Mouse (Mus musculus) neural tube, embryonic 12.5 days (tissue): ENCODE results near the gene Tom1. TPM values are rescaled to one million over a fixed set of nuclear protein-coding genes. Genes with fewer than 3 reads are reported as not detected.

Experiments used
- ATAC-seq: fragments of 200-750 bp; cut with Nextera tagmentation; 2 replicates; pipeline ENCODE4 v1.8.0; 2017; ENCODE audit warnings: low read depth, mild to moderate bottlenecking, moderate TSS enrichment, moderate library complexity; ENCODE audit not compliant: low FRiP score
- H3K27ac ChIP-seq: fragments of 300-500 bp; sonication (generic); 2 replicates; pipeline ENCODE4 v1.5.1; 2016
- H3K27me3 ChIP-seq: fragments of 300-500 bp; sonication (generic); replicated peaks from 2 replicates; pipeline ENCODE4 v1.6.1; 2016; ENCODE audit warnings: mild to moderate bottlenecking
- H3K36me3 ChIP-seq: fragments of 300-500 bp; sonication (generic); 2 replicates; pipeline ENCODE4 v1.6.1; 2016; ENCODE audit warnings: mild to moderate bottlenecking
- H3K4me1 ChIP-seq: fragments of 300-500 bp; sonication (generic); 2 replicates; pipeline ENCODE4 v1.6.1; 2016
- H3K4me2 ChIP-seq: fragments of 300-500 bp; sonication (generic); replicated peaks from 2 replicates; pipeline ENCODE4 v1.6.1; 2016; ENCODE audit warnings: mild to moderate bottlenecking
- H3K4me3 ChIP-seq: fragments of 300-500 bp; sonication (generic); 2 replicates; pipeline ENCODE4 v1.5.1; 2016
- H3K9ac ChIP-seq: fragments of 300-500 bp; sonication (generic); 2 replicates; pipeline ENCODE4 v1.6.1; 2016; ENCODE audit warnings: mild to moderate bottlenecking
- H3K9me3 ChIP-seq: fragments of 300-500 bp; sonication (generic); 2 replicates; pipeline ENCODE4 v1.6.1; 2016; ENCODE audit warnings: mild to moderate bottlenecking
- WGBS: fragments of 180-500 bp; shearing (Covaris S2); methylation state at CpG from one replicate; pipeline ENCODE4 v1.1.7; 2016; 5-methylcytosine and 5-hydroxymethylcytosine counted together
- polyA plus RNA-seq: library from polyadenylated mRNA; unstranded; fragments of >200 nt; fragmentation: Nextera tagmentation; extraction: Ambion mirVana; gene quantifications from 2 replicates; pipeline ENCODE4 v1.2.1, GENCODE M21; 2016

Tom1 gene
- 32.1 and 32.7 TPM in 2 replicates for polyA plus RNA-seq

- H3K4me3 ChIP-seq = peak within 1 kb of the TSS; percentile 58
- H3K9me3 ChIP-seq = no peaks in the 10 kb centered on the region
Measured at GRCm38 (mm10) chr8:75033511-75034243, at the start of gene Tom1. TSS of gene Tom1 (plus strand) at chr8:75033705.

DNA sequence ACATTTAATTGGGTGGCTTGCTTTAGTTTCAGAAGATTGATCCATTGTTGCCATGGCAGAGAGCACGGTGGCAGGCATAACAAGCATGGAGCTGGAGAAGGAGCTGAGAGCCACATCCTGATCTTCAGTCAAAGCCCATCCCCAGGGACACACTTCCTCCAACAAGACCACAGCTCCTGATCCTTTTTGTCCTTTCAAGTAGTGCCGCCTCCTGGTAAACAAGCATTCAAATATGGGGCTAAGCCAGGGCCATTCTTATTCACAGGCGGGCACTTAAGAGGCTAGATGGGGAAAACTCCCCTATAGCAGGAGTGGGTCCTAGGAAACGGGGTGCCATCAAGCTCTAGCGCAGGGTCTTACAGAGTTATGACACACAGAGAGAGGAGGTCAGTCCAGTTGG lies 46.1 kb upstream of the Tom1 start:
- 84% methylated on average over 5 of the region's 5 CpGs for WGBS
- H3K27me3 ChIP-seq = peaks cover 4% of the 10 kb centered on the region; the same call in 1 of the 2 replicates
- no peak for ATAC-seq

More at GRCm38 (mm10) chr8:75033511-75034243, at the start of gene Tom1:
- Histone ChIP-seq H3K27me3 (no peaks in the 10 kb centered on the region), H3K4me1 (peaks cover 4% of the 10 kb centered on the region; the same call in 1 of the 2 replicates), H3K9ac (peak within 1 kb of the TSS; percentile 42), H3K36me3 (peaks cover 12% of the 10 kb centered on the region), H3K27ac (no peak within 1 kb of the TSS), H3K4me2 (peak within 1 kb of the TSS; percentile 74)
- WGBS = under 1% methylated on average over 62 of the region's 62 CpGs
- ATAC-seq = peak; percentile 99

DNA sequence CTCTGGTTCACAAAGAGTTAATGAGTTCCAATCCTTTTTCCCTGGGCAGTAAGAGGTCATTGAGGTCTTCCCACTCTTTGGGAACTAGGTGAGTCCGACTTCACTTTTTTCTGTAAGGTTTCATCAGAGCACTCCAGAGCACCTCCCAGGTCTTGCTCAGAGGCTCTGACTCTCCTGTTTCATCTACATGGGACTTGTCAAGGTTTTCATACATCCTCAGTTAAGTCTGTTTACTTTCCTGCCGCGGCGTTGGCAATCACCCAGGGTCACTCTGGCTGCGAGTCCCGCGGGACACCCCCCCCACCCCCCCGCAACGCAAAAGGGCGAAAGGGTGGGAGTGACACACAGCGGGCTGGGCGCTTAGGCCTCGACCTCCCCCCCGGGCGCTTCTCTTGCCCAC lies 43.5 kb upstream of the Tom1 start:
- WGBS = 20% methylated on average over 15 of the region's 15 CpGs
- Histone ChIP-seq H3K9me3 (no peaks in the 10 kb centered on the region), H3K4me2 (no peak overlapping the region), H3K4me1 (peaks cover 4% of the 10 kb centered on the region; the same call in 1 of the 2 replicates), H3K9ac (no peak overlapping the region), H3K36me3 (no peaks in the 10 kb centered on the region), H3K4me3 (no peak overlapping the region), H3K27me3 (peaks cover 4% of the 10 kb centered on the region; the same call in 1 of the 2 replicates), H3K27ac (no peak overlapping the region)
- ATAC-seq = no peak

More for the DNA sequence above, 46.1 kb upstream of the Tom1 start:
- Histone ChIP-seq H3K9me3 (no peaks in the 10 kb centered on the region), H3K36me3 (no peaks in the 10 kb centered on the region), H3K4me3 (no peak overlapping the region), H3K4me2 (no peak overlapping the region), H3K4me1 (no peaks in the 10 kb centered on the region), H3K27ac (no peak overlapping the region), H3K9ac (no peak overlapping the region)

- Histone ChIP-seq H3K4me2 (peak within 1 kb of the TSS; percentile 61), H3K4me1 (peaks cover 4% of the 10 kb centered on the region; the same call in 1 of the 2 replicates), H3K9me3 (no peaks in the 10 kb centered on the region), H3K36me3 (no peaks in the 10 kb centered on the region), H3K4me3 (peak within 1 kb of the TSS; percentile 95), H3K27me3 (peaks cover 4% of the 10 kb centered on the region; the same call in 1 of the 2 replicates), H3K27ac (peak within 1 kb of the TSS; percentile 88), H3K9ac (peak within 1 kb of the TSS; percentile 98)
- WGBS = 12% methylated on average over 8 of the region's 8 CpGs
- 0 out of 2 replicates have a peak, but pooled peaks have one; percentile 6 for ATAC-seq
Measured at GRCm38 (mm10) chr8:74993081-74993474, 40.4 kb upstream of the Tom1 start, which contains the start of gene Hmgxb4. TSS of gene Hmgxb4 (plus strand) at chr8:74993356.

GRCm38 (mm10) chr8:74993475-74994451 lies 39.7 kb upstream of the Tom1 start:
- Histone ChIP-seq H3K9ac (peak overlapping the region; percentile 98), H3K27ac (peak overlapping the region; percentile 88), H3K27me3 (peaks cover 4% of the 10 kb centered on the region; the same call in 1 of the 2 replicates), H3K4me2 (peak overlapping the region; percentile 61), H3K36me3 (peaks cover 3% of the 10 kb centered on the region), H3K4me1 (peaks cover 4% of the 10 kb centered on the region; the same call in 1 of the 2 replicates), H3K4me3 (peak overlapping the region; percentile 95), H3K9me3 (no peaks in the 10 kb centered on the region)
- WGBS = under 1% methylated on average over 105 of the region's 111 CpGs
- ATAC-seq = peak; percentile 94

DNA sequence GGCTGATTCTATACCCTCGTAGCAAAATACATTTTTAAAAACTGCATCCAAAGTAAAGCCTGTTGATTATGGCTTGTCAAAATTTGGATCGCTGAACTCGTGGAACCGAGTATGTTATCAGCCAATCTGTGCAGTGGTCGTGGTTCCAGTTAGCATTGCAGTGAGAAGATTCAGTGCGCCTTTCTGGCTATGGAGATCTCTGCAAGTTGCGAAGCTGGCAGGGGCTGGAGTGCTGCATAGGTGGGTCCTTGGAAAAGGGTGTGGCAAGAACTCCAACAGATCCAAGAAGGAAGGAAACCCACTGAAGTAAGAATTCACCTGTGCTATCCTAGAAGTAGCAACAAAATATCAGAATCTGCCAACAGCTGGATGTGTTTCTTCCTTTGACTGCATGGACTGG lies 39.0 kb upstream of the Tom1 start:
- H3K9me3 ChIP-seq = no peaks in the 10 kb centered on the region
- H3K9ac ChIP-seq = peak overlapping the region; percentile 98; the same call in 1 of the 2 replicates
- H3K36me3 ChIP-seq = peaks cover 10% of the 10 kb centered on the region
- H3K27me3 ChIP-seq = peaks cover 4% of the 10 kb centered on the region; the same call in 1 of the 2 replicates
- peaks cover 4% of the 10 kb centered on the region; the same call in 1 of the 2 replicates for H3K4me1 ChIP-seq
- H3K4me3 ChIP-seq = peak overlapping the region; percentile 95
- whole genome bisulfite sequencing = 6% methylated on average over 7 of the region's 7 CpGs
- no peak overlapping the region for H3K27ac ChIP-seq
- ATAC-seq = 0 out of 2 replicates have a peak, but pooled peaks have one; percentile 14
- peak overlapping the region; percentile 61 for H3K4me2 ChIP-seq

GRCm38 (mm10) chr8:75000431-75000830 lies 33.1 kb upstream of the Tom1 start:
- Histone ChIP-seq H3K27me3 (no peaks in the 10 kb centered on the region), H3K4me3 (no peak overlapping the region), H3K27ac (no peak overlapping the region), H3K4me1 (no peaks in the 10 kb centered on the region), H3K4me2 (no peak overlapping the region), H3K36me3 (peaks cover 47% of the 10 kb centered on the region), H3K9me3 (no peaks in the 10 kb centered on the region), H3K9ac (no peak overlapping the region)
- no peak for ATAC-seq
- WGBS = 97% methylated on average over 3 of the region's 3 CpGs

DNA sequence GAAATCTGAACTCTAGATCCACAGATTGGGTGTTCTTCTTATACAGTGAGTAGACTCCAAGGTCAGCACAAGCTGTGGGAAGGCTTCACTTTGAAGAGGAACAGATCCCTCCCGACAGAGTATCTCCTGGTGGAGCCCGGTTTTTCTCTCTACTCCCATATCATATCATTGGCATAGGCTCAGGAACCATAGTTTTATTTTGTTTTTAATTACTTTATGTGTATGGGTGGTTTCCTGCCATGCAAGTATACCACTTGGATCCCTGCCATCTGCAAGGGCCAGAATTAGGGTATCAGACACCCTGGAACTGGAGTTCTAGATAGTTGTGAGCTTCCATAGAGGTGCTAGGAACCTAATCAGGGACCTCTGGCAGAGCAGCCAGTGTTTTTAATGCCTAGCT lies 24.7 kb upstream of the Tom1 start:
- peaks cover 30% of the 10 kb centered on the region for H3K36me3 ChIP-seq
- ATAC-seq = no peak
- H3K9ac ChIP-seq = no peak overlapping the region
- WGBS = 95% methylated on average over 2 of the region's 2 CpGs
- H3K4me3 ChIP-seq = no peak overlapping the region
- no peak overlapping the region for H3K27ac ChIP-seq
- H3K4me1 ChIP-seq = no peaks in the 10 kb centered on the region
- H3K4me2 ChIP-seq = no peak overlapping the region
- no peaks in the 10 kb centered on the region for H3K27me3 ChIP-seq
- no peaks in the 10 kb centered on the region for H3K9me3 ChIP-seq

DNA sequence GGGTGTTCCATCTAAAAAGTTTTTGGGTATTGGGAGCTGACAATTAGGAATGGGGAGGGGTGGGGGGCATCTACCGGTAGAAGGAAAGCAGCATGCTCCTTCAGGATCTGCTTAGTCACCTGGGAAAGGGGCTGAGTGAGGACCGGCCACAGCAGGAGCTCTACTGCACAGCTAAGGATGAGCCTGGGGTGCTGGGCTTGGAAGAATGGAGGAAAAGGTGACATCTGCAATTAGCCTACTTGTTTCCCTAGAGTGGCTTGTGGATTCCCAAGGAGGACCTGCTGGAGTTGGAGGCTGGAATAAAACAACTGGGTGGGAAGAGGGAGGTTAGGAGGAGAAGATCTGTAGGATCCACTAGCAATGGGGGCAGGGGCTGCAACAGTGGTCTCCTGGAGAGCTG lies 19.9 kb upstream of the Tom1 start:
- H3K4me3 ChIP-seq = no peak overlapping the region
- no peak for ATAC-seq
- peaks cover 13% of the 10 kb centered on the region for H3K36me3 ChIP-seq
- no peaks in the 10 kb centered on the region for H3K9me3 ChIP-seq
- no peak overlapping the region for H3K9ac ChIP-seq
- H3K27ac ChIP-seq = no peak overlapping the region
- H3K4me1 ChIP-seq = no peaks in the 10 kb centered on the region
- no peak overlapping the region for H3K4me2 ChIP-seq
- 47% methylated on average over 2 of the region's 2 CpGs for WGBS
- no peaks in the 10 kb centered on the region for H3K27me3 ChIP-seq

GRCm38 (mm10) chr8:75013964-75014363 lies 19.5 kb upstream of the Tom1 start:
- no peak overlapping the region for H3K27ac ChIP-seq
- H3K9ac ChIP-seq = no peak overlapping the region
- 72% methylated on average over 3 of the region's 3 CpGs for WGBS
- H3K4me2 ChIP-seq = no peak overlapping the region
- no peaks in the 10 kb centered on the region for H3K27me3 ChIP-seq
- peaks cover 9% of the 10 kb centered on the region for H3K36me3 ChIP-seq
- H3K9me3 ChIP-seq = no peaks in the 10 kb centered on the region
- ATAC-seq = no peak
- no peaks in the 10 kb centered on the region for H3K4me1 ChIP-seq
- no peak overlapping the region for H3K4me3 ChIP-seq

DNA sequence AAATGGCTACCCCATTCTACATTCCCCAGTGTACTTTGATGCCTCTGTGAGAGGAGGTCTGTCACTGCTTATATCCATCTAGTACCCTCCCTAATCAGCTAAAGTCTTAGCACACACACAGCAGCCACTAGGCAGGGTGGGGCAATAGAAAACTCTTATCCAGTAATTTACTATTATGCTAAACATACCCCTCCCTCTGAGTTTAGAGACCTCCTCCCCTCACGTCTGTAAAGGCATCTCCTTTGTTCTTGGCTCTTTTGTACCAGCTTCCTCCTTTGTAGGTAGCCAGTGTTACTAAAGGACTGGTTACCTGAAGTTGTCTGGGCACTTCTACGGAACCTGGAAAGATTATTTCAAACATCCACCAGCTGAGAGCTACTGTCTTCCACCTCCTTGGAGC lies 17.5 kb upstream of the Tom1 start:
- no peak overlapping the region for H3K4me2 ChIP-seq
- H3K9me3 ChIP-seq = no peaks in the 10 kb centered on the region
- no peaks in the 10 kb centered on the region for H3K27me3 ChIP-seq
- H3K36me3 ChIP-seq = peaks cover 6% of the 10 kb centered on the region; the same call in 1 of the 2 replicates
- H3K4me3 ChIP-seq = no peak overlapping the region
- ATAC-seq = no peak
- WGBS = 49% methylated on average over 2 of the region's 2 CpGs
- H3K9ac ChIP-seq = no peak overlapping the region
- no peak overlapping the region for H3K27ac ChIP-seq
- no peaks in the 10 kb centered on the region for H3K4me1 ChIP-seq

DNA sequence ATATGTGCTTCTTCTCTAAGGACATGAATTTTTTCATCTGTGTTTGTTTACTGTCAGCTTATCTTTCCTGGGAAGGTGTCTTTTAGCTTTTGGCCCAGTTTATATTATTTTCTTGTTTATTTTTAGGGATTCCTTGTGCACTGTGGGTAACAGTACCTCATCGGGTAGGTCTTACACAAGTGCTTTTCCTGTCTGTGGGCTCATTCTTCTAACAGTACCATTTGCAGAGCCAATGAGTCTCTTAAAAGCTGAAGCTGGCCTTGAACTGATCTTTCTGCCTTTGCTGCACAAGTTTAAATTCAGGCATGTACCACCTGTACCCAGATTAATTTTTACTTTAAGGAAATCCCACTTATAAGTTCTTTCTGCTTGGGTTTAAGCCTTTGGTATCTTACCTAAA lies 17.1 kb upstream of the Tom1 start:
- 98% methylated on average over 1 of the region's 1 CpGs for WGBS
- Histone ChIP-seq H3K9ac (no peak overlapping the region), H3K4me3 (no peak overlapping the region), H3K9me3 (no peaks in the 10 kb centered on the region), H3K27ac (no peak overlapping the region), H3K4me2 (no peak overlapping the region), H3K27me3 (no peaks in the 10 kb centered on the region), H3K4me1 (no peaks in the 10 kb centered on the region), H3K36me3 (peaks cover 8% of the 10 kb centered on the region)
- ATAC-seq = no peak
